Mouse (Mus musculus): Measurements from ENCODE around the gene Arl5c. TPM values are rescaled to one million over a fixed set of nuclear protein-coding genes. Genes with fewer than 3 reads are reported as not detected.

Gene Arl5c
- polyA plus RNA-seq, 1 experiment from 2014 or later = 6.4 TPM

Small RNA genes lying within 50 kb of the gene (microRNA-seq; reads per million reads assigned to microRNA genes)
- gene Gm22461 (not detected), gene Gm27597 (not detected)

Other genes with a start within 250 kb of the Arl5c start
- gene Cwc25, start 229.6 kb downstream of the Arl5c start, polyA plus RNA-seq (2015; fragmentation: Nextera tagmentation; extraction: Ambion mirVana) = 17.1 and 19.5 TPM in 2 replicates
- 0.57 and 0.85 TPM in 2 replicates for gene 1700001P01Rik, start 220.3 kb downstream of the Arl5c start, polyA plus RNA-seq (2015; fragmentation: Nextera tagmentation; extraction: Ambion mirVana)
- gene Rpl23, start 213.7 kb downstream of the Arl5c start, polyA plus RNA-seq (2015; fragmentation: Nextera tagmentation; extraction: Ambion mirVana) = 298 and 306 TPM in 2 replicates
- gene Lasp1, start 197.2 kb downstream of the Arl5c start, polyA plus RNA-seq (2015; fragmentation: Nextera tagmentation; extraction: Ambion mirVana) = 140 and 159 TPM in 2 replicates
- gene B230217C12Rik, start 155.4 kb downstream of the Arl5c start, polyA plus RNA-seq (2015; fragmentation: Nextera tagmentation; extraction: Ambion mirVana) = 21.1 and 24.1 TPM in 2 replicates
- gene Fbxo47, start 112.0 kb downstream of the Arl5c start, polyA plus RNA-seq (2015; fragmentation: Nextera tagmentation; extraction: Ambion mirVana) = 0.63 and 0.68 TPM in 2 replicates
- 0.72 and 0.96 TPM in 2 replicates for gene Plxdc1, start 9.7 kb downstream of the Arl5c start, polyA plus RNA-seq (2015; fragmentation: Nextera tagmentation; extraction: Ambion mirVana)
- 39.0 and 52.1 TPM in 2 replicates for gene Cacnb1, start 26.9 kb upstream of the Arl5c start, polyA plus RNA-seq (2015; fragmentation: Nextera tagmentation; extraction: Ambion mirVana)
- 652 and 659 TPM in 2 replicates for gene Rpl19, start 30.5 kb upstream of the Arl5c start, polyA plus RNA-seq (2015; fragmentation: Nextera tagmentation; extraction: Ambion mirVana)
- gene Stac2, start 57.3 kb upstream of the Arl5c start, polyA plus RNA-seq (2015; fragmentation: Nextera tagmentation; extraction: Ambion mirVana) = 3.4 and 5.4 TPM in 2 replicates
- 28.0 and 32.1 TPM in 2 replicates for gene Fbxl20, start 154.2 kb upstream of the Arl5c start, polyA plus RNA-seq (2015; fragmentation: Nextera tagmentation; extraction: Ambion mirVana)
- 67.7 and 75.3 TPM in 2 replicates for gene Med1, start 197.1 kb upstream of the Arl5c start, polyA plus RNA-seq (2015; fragmentation: Nextera tagmentation; extraction: Ambion mirVana)
- 11.6 and 12.3 TPM in 2 replicates for gene Cdk12, start 206.9 kb upstream of the Arl5c start, polyA plus RNA-seq (2015; fragmentation: Nextera tagmentation; extraction: Ambion mirVana)